Comparison of ENCODE assay signal across 27 mouse cellular contexts in the genomic region with DNA sequence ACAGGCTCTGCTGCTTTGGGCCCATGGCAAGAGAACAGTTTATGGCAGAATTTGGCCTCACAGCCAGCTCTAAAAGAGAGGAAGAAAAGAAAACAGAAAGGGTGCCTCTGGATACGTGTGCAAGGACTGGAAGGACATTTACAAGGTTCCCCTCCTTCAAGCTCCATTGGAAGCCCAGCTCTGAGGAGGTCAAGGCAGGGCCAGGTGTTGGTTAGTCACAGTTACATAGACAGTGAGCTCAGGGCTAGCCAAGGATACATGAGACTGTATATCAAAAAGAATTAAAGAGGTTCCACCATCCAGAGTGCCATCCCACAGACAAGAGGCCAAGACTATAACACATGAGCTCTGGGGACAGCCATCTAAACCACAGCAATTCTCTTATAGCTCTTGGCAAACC.
"Had no signal": no experiment of that assay in that cellular context is flagged by ENCODE, and none has a peak within 500 bp of the region (broad histone marks: within the 10 kb centered on the region; RNA-seq: fewer than 3 reads in every experiment).

No protein-coding gene starts in this region.

- H3K4me1 ChIP-seq: liver, embryonic 12.5 days; liver, embryonic 13.5 days; liver, embryonic 15.5 days; lung, embryonic 15.5 days had no signal

- H3K4me3 ChIP-seq: limb, embryonic 10.5 days; limb, embryonic 12.5 days; limb, embryonic 13.5 days; limb, embryonic 15.5 days; liver, embryonic 12.5 days; liver, embryonic 13.5 days; liver, embryonic 15.5 days; lung, embryonic 15.5 days; megakaryocyte, embryonic 14.5 days; midbrain, embryonic 10.5 days; midbrain, embryonic 12.5 days; midbrain, embryonic 13.5 days; midbrain, embryonic 15.5 days; myocyte had no signal

- H3K27ac ChIP-seq: limb, embryonic 10.5 days; limb, embryonic 12.5 days; limb, embryonic 13.5 days; limb, embryonic 15.5 days; liver, embryonic 12.5 days; liver, embryonic 13.5 days; liver, embryonic 14.5 days; liver, embryonic 15.5 days; lung, embryonic 15.5 days; macrophage; midbrain, embryonic 10.5 days; midbrain, embryonic 12.5 days; midbrain, embryonic 13.5 days; midbrain, embryonic 15.5 days had no signal

- DNase-seq: left cerebral cortex, postnatal 4 days; liver; liver, embryonic 13.5 days; liver, postnatal 0 days; lung, adult 18-20 months; lung, adult 2 months; lung, embryonic 14.5 days; lung, postnatal 10 days; lung, postnatal 14 days; lung, postnatal 36 days; lung, postnatal 4 days; midbrain, embryonic 14.5 days had no signal

- H3K27me3 ChIP-seq: limb, embryonic 13.5 days; limb, embryonic 15.5 days; liver, embryonic 13.5 days; lung, embryonic 15.5 days; megakaryocyte, embryonic 14.5 days had no signal

- H3K36me3 ChIP-seq: limb, embryonic 10.5 days; limb, embryonic 12.5 days; limb, embryonic 13.5 days; limb, embryonic 15.5 days; liver, embryonic 12.5 days; liver, embryonic 13.5 days; liver, embryonic 15.5 days; lung, embryonic 15.5 days; midbrain, embryonic 10.5 days; midbrain, embryonic 12.5 days; midbrain, embryonic 13.5 days; midbrain, embryonic 15.5 days had no signal
